9 mouse cellular contexts compared by ENCODE assay signal in genomic region chr8:89043371-89043841, GRCm38 (mm10). TPM values are rescaled to one million over a fixed set of nuclear protein-coding genes. Genes with fewer than 3 reads are reported as not detected.
DNase-seq lines count a peak whose midpoint lies in the region; ATAC-seq and TF ChIP-seq lines count a peak whose summit lies in the region.
"Had no signal": no experiment of that assay in that cellular context is flagged by ENCODE, and none has a peak within 500 bp of the region (broad histone marks: within the 10 kb centered on the region; RNA-seq: fewer than 3 reads in every experiment).

No protein-coding gene starts in this region.

- no peak for TF ChIP-seq EP300 in ES-Bruce4 (IDR thresholded peaks at IDR 0.05; ENCODE audit: insufficient read depth, low read depth, low read length)

- peak overlapping the region; percentile 92 for H3K27ac ChIP-seq in ES-Bruce4 (ENCODE audit: insufficient read depth, low read length)
- peak overlapping the region; percentile 57 for H3K27ac ChIP-seq in intestine, embryonic 16.5 days (ENCODE audit: low read length)

- DNase-seq in adrenal gland, postnatal 36 days = peak; percentile 35 to 48
- peak; percentile 56 to 75 for DNase-seq in frontal cortex, postnatal 10 days (ENCODE audit: low spot score in 2 of 2)
- peak; percentile 61 to 70 for DNase-seq in left cerebral cortex, postnatal 14 days (ENCODE audit: low spot score in 2 of 2)
- peak; percentile 83 for DNase-seq in neural tube, embryonic 10.5 days (ENCODE audit: extremely low spot score, low spot score)
- DNase-seq in gastrocnemius, postnatal 14 days = no peak
- DNase-seq in spleen, postnatal 36 days (ENCODE audit: low spot score in 2 of 2) = no peak

- ATAC-seq in intestine, embryonic 16.5 days = peak; percentile 72

- H3K36me3 ChIP-seq in ES-Bruce4 (ENCODE audit: control insufficient read depth, insufficient read depth, low read length, poor library complexity, severe bottlenecking) = peaks cover 23% of the 10 kb centered on the region
- no peaks in the 10 kb centered on the region for H3K36me3 ChIP-seq in intestine, embryonic 16.5 days (ENCODE audit: control insufficient read depth, insufficient read depth, low read length)

- H3K4me3 ChIP-seq in ES-Bruce4 (ENCODE audit: low read depth, low read length) = peak overlapping the region; percentile 93
- H3K4me3 ChIP-seq in intestine, embryonic 16.5 days (ENCODE audit: low read length) = peak overlapping the region; percentile 59

- peak; percentile 18 for TF ChIP-seq POLR2A in ES-Bruce4 (IDR thresholded peaks at IDR 0.05; ENCODE audit: insufficient read depth, low read length)

- peak overlapping the region; percentile 94 for H3K4me2 ChIP-seq in intestine, embryonic 16.5 days (ENCODE audit: low read depth, low read length)

- peak overlapping the region; percentile 100 for H3K9ac ChIP-seq in ES-Bruce4 (ENCODE audit: low read depth, poor library complexity, severe bottlenecking)
- peak overlapping the region; percentile 70 for H3K9ac ChIP-seq in intestine, embryonic 16.5 days (ENCODE audit: low read depth, low read length)

- H3K27me3 ChIP-seq in ES-Bruce4 (ENCODE audit: control insufficient read depth, insufficient read depth, low read length, poor library complexity, severe bottlenecking) = no peaks in the 10 kb centered on the region
- peaks cover 82% of the 10 kb centered on the region for H3K27me3 ChIP-seq in intestine, embryonic 16.5 days (replicated peaks; ENCODE audit: control insufficient read depth, insufficient read depth, low read length)

- H3K4me1 ChIP-seq in ES-Bruce4 (ENCODE audit: control insufficient read depth, insufficient read depth, low read length) = peaks cover 3% of the 10 kb centered on the region
- peaks cover 36% of the 10 kb centered on the region for H3K4me1 ChIP-seq in intestine, embryonic 16.5 days (ENCODE audit: control insufficient read depth, insufficient read depth, low read length)

- under 1% methylated on average over 30 of the region's 32 CpGs for WGBS in intestine, embryonic 16.5 days

- intact Hi-C loops in left cerebral cortex, postnatal 14 days (cut with DNase I) = loop anchor here (2.0 to 10.0 kb wide), 3 partner anchors 264 to 741 kb away; no protein-coding TSS in a partner anchor
- intact Hi-C loops in gastrocnemius, postnatal 14 days (cut with DNase I; ENCODE audit: low total_unique reads) = no loop called here

- TF ChIP-seq CTCF in ES-Bruce4 (IDR thresholded peaks at IDR 0.05; ENCODE audit: low read depth, low read length) = no peak

- no peaks in the 10 kb centered on the region for H3K9me3 ChIP-seq in ES-Bruce4 (replicated peaks; ENCODE audit: control insufficient read depth, insufficient read depth, low read length, poor library complexity, severe bottlenecking)
- no peaks in the 10 kb centered on the region for H3K9me3 ChIP-seq in intestine, embryonic 16.5 days (ENCODE audit: control insufficient read depth, low read length)

RNA-seq across cellular contexts. Expression of gene Sall1, which starts 0.6 kb away (rescaled TPM):
- polyA plus RNA-seq in ES-Bruce4 (2011; ENCODE audit: insufficient read depth, insufficient read length, low read depth, missing spikeins) = 58.9 and 60.4 TPM in 2 replicates
- total RNA-seq in adrenal gland, postnatal 36 days (2021) = not detected
- polyA plus RNA-seq in intestine, embryonic 16.5 days (2015; fragmentation: Nextera tagmentation; extraction: Ambion mirVana) = 1.8 and 1.9 TPM in 2 replicates
- 10 to 100 TPM; 12.1 to 13.7 TPM for total RNA-seq in left cerebral cortex, postnatal 14 days (2021)
- total RNA-seq in gastrocnemius, postnatal 14 days (2021) = under 1 TPM in 1 of 2 experiments, not detected in 1; 0.08 TPM
- total RNA-seq: neutrophil, adult 5-6 weeks had no signal

Comparison
In these comparisons a context has a peak if more than half of its experiments do, and no peak if none do; other contexts are left out.
1. DNase-seq: peak in adrenal gland, postnatal 36 days (2 of 2), frontal cortex, postnatal 10 days (2 of 2), left cerebral cortex, postnatal 14 days (2 of 2) and neural tube, embryonic 10.5 days (single experiment); none in gastrocnemius, postnatal 14 days (single experiment) and spleen, postnatal 36 days (0 of 2).
2. RNA of gene Sall1, which starts 0.6 kb away (total RNA-seq): 12.1 to 13.7 TPM in left cerebral cortex, postnatal 14 days; 0.08 TPM in gastrocnemius, postnatal 14 days and not detected in adrenal gland, postnatal 36 days; every median in the first group is over 10 times any median in the second.